Comparison of ENCODE assay signal across 9 mouse cellular contexts in genomic region chr7:142510021-142510777, GRCm38 (mm10). TPM values are rescaled to one million over a fixed set of nuclear protein-coding genes. Genes with fewer than 3 reads are reported as not detected.
DNase-seq lines count a peak whose midpoint lies in the region; ATAC-seq lines count a peak whose summit lies in the region.
"Had no signal": no experiment of that assay in that cellular context is flagged by ENCODE, and none has a peak within 500 bp of the region (broad histone marks: within the 10 kb centered on the region; RNA-seq: fewer than 3 reads in every experiment).

No protein-coding gene starts in this region.

- H3K9ac ChIP-seq in forebrain, embryonic 15.5 days (replicated peaks): no peak overlapping the region

- H3K9me3 ChIP-seq in forebrain, embryonic 15.5 days: no peaks in the 10 kb centered on the region

- H3K36me3 ChIP-seq in forebrain, embryonic 15.5 days: no peaks in the 10 kb centered on the region

- ATAC-seq in forebrain, embryonic 15.5 days (replicated peaks): no peak
- no peak for ATAC-seq in activated CD4-positive, CD25-positive, alpha-beta regulatory T cell, adult 4 months

- H3K4me2 ChIP-seq in forebrain, embryonic 15.5 days (replicated peaks): no peak overlapping the region

- DNase-seq in heart, adult 11 months: peak; percentile 87
- no peak for DNase-seq in heart, adult 8-10 months (ENCODE audit: low spot score)
- peak; percentile 56 for DNase-seq in NIH3T3 (ENCODE audit: low read depth)
- peak; percentile 84 for DNase-seq in mesoderm, embryonic 11.5 days (ENCODE audit: low read depth, low spot score)
- DNase-seq in cerebellum, adult 18-20 months: no peak
- no peak for DNase-seq in spleen, adult 12 weeks (ENCODE audit: low spot score)
- DNase-seq: B cell, adult 2 months had no signal

- H3K4me1 ChIP-seq in forebrain, embryonic 15.5 days: peaks cover 25% of the 10 kb centered on the region

- 10% methylated on average over 12 of the region's 12 CpGs for WGBS in forebrain, embryonic 15.5 days

- H3K4me3 ChIP-seq in forebrain, embryonic 15.5 days: no peak overlapping the region

- no peaks in the 10 kb centered on the region for H3K27me3 ChIP-seq in forebrain, embryonic 15.5 days

- peak overlapping the region; percentile 43 for H3K27ac ChIP-seq in forebrain, embryonic 15.5 days (replicated peaks)

RNA-seq across cellular contexts. Expression of gene Tnnt3, which starts 11.6 kb away (rescaled TPM):
- total RNA-seq in heart, adult 8-10 months (2022): 10 to 100 TPM in 1 of 4 experiments, 1 to 10 TPM in 3; 7.6 to 13.6 (median 9.6) TPM
- polyA plus RNA-seq in forebrain, embryonic 15.5 days (2015; fragmentation: Nextera tagmentation; extraction: Ambion mirVana): 0.98 TPM in 1 of 2 replicates, not detected in the other
- polyA plus RNA-seq in activated CD4-positive, CD25-positive, alpha-beta regulatory T cell, adult 4 months (2017; shearing (Covaris generic)): 1 to 10 TPM; 2.8 to 3.0 TPM

RNA-seq across cellular contexts. Expression of gene Mrpl23, which starts 22.3 kb away (rescaled TPM):
- 10 to 100 TPM in 2 of 4 experiments, 1 to 10 TPM in 1, under 1 TPM in 1; 0.90 to 35.4 (median 16.1) TPM for total RNA-seq in heart, adult 8-10 months (2022)
- 20.1 and 22.4 TPM in 2 replicates for polyA plus RNA-seq in forebrain, embryonic 15.5 days (2015; fragmentation: Nextera tagmentation; extraction: Ambion mirVana)
- 10 to 100 TPM; 10.2 to 31.9 TPM for polyA plus RNA-seq in activated CD4-positive, CD25-positive, alpha-beta regulatory T cell, adult 4 months (2017; shearing (Covaris generic))

RNA-seq across cellular contexts. Expression of gene Lsp1, which starts 49.6 kb away (rescaled TPM):
- 10 to 100 TPM; 24.0 to 40.3 (median 31.7) TPM for total RNA-seq in heart, adult 8-10 months (2022)
- 3.6 and 4.2 TPM in 2 replicates for polyA plus RNA-seq in forebrain, embryonic 15.5 days (2015; fragmentation: Nextera tagmentation; extraction: Ambion mirVana)
- polyA plus RNA-seq in activated CD4-positive, CD25-positive, alpha-beta regulatory T cell, adult 4 months (2017; shearing (Covaris generic)): 1,000 to 10,000 TPM; 1,487 to 1,560 TPM

Comparison
In these comparisons a context has a peak if more than half of its experiments do, and no peak if none do; other contexts are left out.
1. DNase-seq: peak in heart, adult 11 months (single experiment), NIH3T3 (single experiment) and mesoderm, embryonic 11.5 days (single experiment); none in heart, adult 8-10 months (single experiment), cerebellum, adult 18-20 months (0 of 2) and spleen, adult 12 weeks (single experiment).
2. RNA of gene Lsp1, which starts 49.6 kb away (polyA plus RNA-seq): 1,487 to 1,560 TPM in activated CD4-positive, CD25-positive, alpha-beta regulatory T cell, adult 4 months; 3.6 to 4.2 TPM in forebrain, embryonic 15.5 days; every median in the first group is over 100 times any median in the second.